Mouse (Mus musculus) heart, embryonic 16.5 days (tissue): ENCODE data around the gene Nrl. TPM values are rescaled to one million over a fixed set of nuclear protein-coding genes. Genes with fewer than 3 reads are reported as not detected.

ENCODE experiments used
- ATAC-seq: fragments of 200-750 bp; cut with Nextera tagmentation; replicated peaks from 2 replicates; pipeline ENCODE4 v1.8.0; 2017; ENCODE audit warnings: moderate number of reproducible peaks; ENCODE audit not compliant: insufficient read depth, low FRiP score; ENCODE audit errors: extremely low read depth
- H3K27ac ChIP-seq: fragments of 300-500 bp; sonication (generic); 2 replicates; pipeline ENCODE4 v1.5.1; 2014; ENCODE audit warnings: mild to moderate bottlenecking, low read length, control low read depth, moderate library complexity
- H3K27me3 ChIP-seq: fragments of 300-500 bp; sonication (generic); 2 replicates; pipeline ENCODE4 v1.6.1; 2014; ENCODE audit warnings: low read length, mixed read lengths; ENCODE audit not compliant: control insufficient read depth, insufficient read depth
- H3K36me3 ChIP-seq: fragments of 300-500 bp; sonication (generic); 2 replicates; pipeline ENCODE4 v1.6.1; 2014; ENCODE audit not compliant: control insufficient read depth, insufficient read depth
- H3K4me1 ChIP-seq: fragments of 300-500 bp; sonication (generic); 2 replicates; pipeline ENCODE4 v1.6.1; 2014; ENCODE audit warnings: low read length, mixed read lengths; ENCODE audit not compliant: control insufficient read depth, insufficient read depth
- H3K4me2 ChIP-seq: fragments of 300-500 bp; sonication (generic); 2 replicates; pipeline ENCODE4 v1.6.1; 2014; ENCODE audit warnings: low read depth, mild to moderate bottlenecking, control low read depth, low read length
- H3K4me3 ChIP-seq: fragments of 300-500 bp; sonication (generic); 2 replicates; pipeline ENCODE4 v1.5.1; 2014; ENCODE audit warnings: mild to moderate bottlenecking, control low read depth, low read length
- H3K9ac ChIP-seq: fragments of 300-500 bp; sonication (generic); 2 replicates; pipeline ENCODE4 v1.6.1; 2014; ENCODE audit warnings: low read length, control low read depth
- H3K9me3 ChIP-seq: fragments of 300-500 bp; sonication (generic); replicated peaks from 2 replicates; pipeline ENCODE4 v1.6.1; 2016; ENCODE audit warnings: low read length; ENCODE audit not compliant: control insufficient read depth
- WGBS: fragments of 180-500 bp; shearing (Covaris S2); extraction: QIAGEN DNeasy Blood & Tissue Kit; methylation state at CpG from one replicate; pipeline ENCODE4 v1.1.7; 2014; 5-methylcytosine and 5-hydroxymethylcytosine counted together
- polyA plus RNA-seq: library from polyadenylated mRNA; unstranded; fragments of >200 nt; fragmentation: Nextera tagmentation; extraction: Ambion mirVana; gene quantifications from 2 replicates; pipeline ENCODE4 v1.2.1, GENCODE M21; 2015

Gene Nrl
- polyA plus RNA-seq, 1 experiment from 2014 or later = 0.05 TPM

GRCm38 (mm10) chr14:55519604-55520003 is 5.2 kb downstream of the Nrl start:
- Histone ChIP-seq H3K27ac (no peak overlapping the region), H3K9me3 (no peaks in the 10 kb centered on the region), H3K4me3 (no peak overlapping the region), H3K4me1 (peaks cover 8% of the 10 kb centered on the region; the same call in 1 of the 2 replicates), H3K4me2 (no peak overlapping the region), H3K36me3 (no peaks in the 10 kb centered on the region), H3K9ac (no peak overlapping the region), H3K27me3 (peaks cover 55% of the 10 kb centered on the region)
- ATAC-seq = no peak
- WGBS = 63% methylated on average over 4 of the region's 4 CpGs

- Histone ChIP-seq H3K4me1 (peaks cover 8% of the 10 kb centered on the region; the same call in 1 of the 2 replicates), H3K36me3 (no peaks in the 10 kb centered on the region), H3K4me3 (no peak overlapping the region), H3K27ac (no peak overlapping the region), H3K9me3 (no peaks in the 10 kb centered on the region), H3K27me3 (peaks cover 55% of the 10 kb centered on the region), H3K9ac (no peak overlapping the region), H3K4me2 (no peak overlapping the region)
- no peak for ATAC-seq
- 57% methylated on average over 2 of the region's 2 CpGs for WGBS
Measured at GRCm38 (mm10) chr14:55518897-55519296, 5.9 kb downstream of the Nrl start.

- H3K4me3 ChIP-seq = no peak overlapping the region
- no peak overlapping the region for H3K27ac ChIP-seq
- peaks cover 44% of the 10 kb centered on the region for H3K27me3 ChIP-seq
- no peak for ATAC-seq
- no peaks in the 10 kb centered on the region for H3K9me3 ChIP-seq
- WGBS = 75% methylated on average over 4 of the region's 4 CpGs
- no peak overlapping the region for H3K4me2 ChIP-seq
- H3K9ac ChIP-seq = no peak overlapping the region
- H3K36me3 ChIP-seq = no peaks in the 10 kb centered on the region
- peaks cover 7% of the 10 kb centered on the region for H3K4me1 ChIP-seq
Measured at GRCm38 (mm10) chr14:55515846-55516245, 8.9 kb downstream of the Nrl start.

GRCm38 (mm10) chr14:55513927-55514326 is 10.9 kb downstream of the Nrl start:
- 36% methylated on average over 10 of the region's 10 CpGs for WGBS
- H3K27me3 ChIP-seq = peaks cover 33% of the 10 kb centered on the region

GRCm38 (mm10) chr14:55511037-55511436 is 13.7 kb downstream of the Nrl start:
- WGBS = 45% methylated on average over 7 of the region's 7 CpGs
- Histone ChIP-seq H3K4me3 (no peak overlapping the region), H3K9ac (no peak overlapping the region), H3K4me2 (peak overlapping the region; percentile 1; the same call in 1 of the 2 replicates), H3K36me3 (no peaks in the 10 kb centered on the region), H3K27ac (no peak overlapping the region), H3K4me1 (peaks cover 6% of the 10 kb centered on the region), H3K27me3 (peaks cover 23% of the 10 kb centered on the region), H3K9me3 (no peaks in the 10 kb centered on the region)
- no peak for ATAC-seq

More at GRCm38 (mm10) chr14:55513927-55514326, 10.9 kb downstream of the Nrl start:
- Histone ChIP-seq H3K27ac (no peak overlapping the region), H3K36me3 (no peaks in the 10 kb centered on the region), H3K4me1 (peaks cover 6% of the 10 kb centered on the region), H3K4me2 (no peak overlapping the region), H3K4me3 (no peak overlapping the region), H3K9ac (no peak overlapping the region), H3K9me3 (no peaks in the 10 kb centered on the region)
- ATAC-seq = no peak

GRCm38 (mm10) chr14:55510125-55510731 is 14.6 kb downstream of the Nrl start, which contains the start of gene Cpne6:
TSS of gene Cpne6 (plus strand) at chr14:55510445.
- H3K27ac ChIP-seq = no peak within 1 kb of the TSS
- peaks cover 20% of the 10 kb centered on the region for H3K27me3 ChIP-seq
- no peak for ATAC-seq
- H3K9me3 ChIP-seq = no peaks in the 10 kb centered on the region
- 54% methylated on average over 22 of the region's 22 CpGs for WGBS
- H3K4me3 ChIP-seq = no peak within 1 kb of the TSS
- peaks cover 6% of the 10 kb centered on the region for H3K4me1 ChIP-seq
- H3K9ac ChIP-seq = no peak within 1 kb of the TSS
- H3K36me3 ChIP-seq = no peaks in the 10 kb centered on the region
- peak within 1 kb of the TSS; percentile 1; the same call in 1 of the 2 replicates for H3K4me2 ChIP-seq

- H3K9ac ChIP-seq = no peak overlapping the region
- no peak overlapping the region for H3K4me3 ChIP-seq
- ATAC-seq = no peak
- H3K27me3 ChIP-seq = peaks cover 20% of the 10 kb centered on the region
- no peak overlapping the region for H3K27ac ChIP-seq
- 83% methylated on average over 10 of the region's 10 CpGs for WGBS
- no peaks in the 10 kb centered on the region for H3K36me3 ChIP-seq
- no peaks in the 10 kb centered on the region for H3K9me3 ChIP-seq
- no peak overlapping the region for H3K4me2 ChIP-seq
- peaks cover 6% of the 10 kb centered on the region for H3K4me1 ChIP-seq
Measured at GRCm38 (mm10) chr14:55509540-55509939, 15.2 kb downstream of the Nrl start.

- H3K9ac ChIP-seq = no peak overlapping the region
- H3K27ac ChIP-seq = no peak overlapping the region
- H3K27me3 ChIP-seq = peaks cover 20% of the 10 kb centered on the region
- WGBS = 39% methylated on average over 7 of the region's 7 CpGs
- no peaks in the 10 kb centered on the region for H3K36me3 ChIP-seq
- no peak overlapping the region for H3K4me2 ChIP-seq
- peaks cover 6% of the 10 kb centered on the region for H3K4me1 ChIP-seq
- no peak overlapping the region for H3K4me3 ChIP-seq
- ATAC-seq = no peak
- H3K9me3 ChIP-seq = no peaks in the 10 kb centered on the region
Measured at GRCm38 (mm10) chr14:55507801-55508200, 17.0 kb downstream of the Nrl start.

GRCm38 (mm10) chr14:55505612-55506011 is 19.2 kb downstream of the Nrl start:
- H3K27me3 ChIP-seq = peaks cover 3% of the 10 kb centered on the region; the same call in 1 of the 2 replicates
- ATAC-seq = no peak
- no peaks in the 10 kb centered on the region for H3K9me3 ChIP-seq
- WGBS = 82% methylated on average over 9 of the region's 9 CpGs
- H3K36me3 ChIP-seq = no peaks in the 10 kb centered on the region
- H3K4me2 ChIP-seq = no peak overlapping the region
- peaks cover 3% of the 10 kb centered on the region for H3K4me1 ChIP-seq
- no peak overlapping the region for H3K27ac ChIP-seq
- no peak overlapping the region for H3K9ac ChIP-seq
- no peak overlapping the region for H3K4me3 ChIP-seq
